Mouse (Mus musculus): ENCODE data around the gene Pld4. TPM values are rescaled to one million over a fixed set of nuclear protein-coding genes. Genes with fewer than 3 reads are reported as not detected.
"Not testable (repeated sequence)": the region's sequence is repeated elsewhere in the genome, so short reads cannot be mapped to it uniquely, and the experiment has no call there.

The Pld4 gene
- polyA plus RNA-seq, 1 experiment from 2014 or later, result 7.8 TPM

GRCm38 (mm10) chr12:112816294-112816693 lies 55.8 kb downstream of the Pld4 start:
- Histone ChIP-seq H3K27me3 (ENCODE audit: insufficient read depth, low read length) (no peaks in the 10 kb centered on the region), H3K4me2 (ENCODE audit: low read length) (no peak overlapping the region), H3K9me3 (replicated peaks; ENCODE audit: low read length) (no peaks in the 10 kb centered on the region), H3K4me1 (replicated peaks; ENCODE audit: insufficient read depth, low read length) (peaks cover 3% of the 10 kb centered on the region; the same call in 1 of the 2 replicates), H3K4me3 (replicated peaks; ENCODE audit: low read depth, low read length) (no peak overlapping the region), H3K27ac (no peak overlapping the region), H3K9ac (ENCODE audit: low read depth, low read length) (no peak overlapping the region), H3K36me3 (ENCODE audit: insufficient read depth, low read length) (peaks cover 42% of the 10 kb centered on the region)
- DNase-seq (ENCODE audit: low spot score) (peak; percentile 68), ATAC-seq (replicated peaks; ENCODE audit: low FRiP score, low read depth) (no peak)
- TF ChIP-seq CTCF (IDR thresholded peaks at IDR 0.05; ENCODE audit: low read depth), result peak; percentile 77
- WGBS, result 53% methylated on average over 4 of the region's 4 CpGs

DNA sequence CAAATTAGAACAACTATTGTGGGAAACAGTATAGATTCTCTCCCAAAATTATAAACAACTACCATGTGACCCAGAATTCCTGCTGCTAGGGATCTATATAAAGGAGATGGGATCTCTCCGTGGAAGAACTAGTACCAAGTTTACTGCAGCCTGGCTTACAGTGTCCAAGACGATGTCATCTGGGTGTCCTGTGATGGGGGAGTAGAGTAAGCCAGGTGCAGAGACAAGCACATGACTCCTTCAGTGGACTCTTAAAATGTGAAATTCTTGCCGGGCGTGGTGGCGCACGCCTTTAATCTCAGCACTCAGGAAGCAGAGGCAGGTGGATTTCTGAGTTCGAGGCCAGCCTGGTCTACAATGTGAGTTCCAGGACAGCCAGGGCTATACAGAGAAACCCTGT lies 56.4 kb downstream of the Pld4 start:
- peaks cover 48% of the 10 kb centered on the region for H3K36me3 ChIP-seq (ENCODE audit: insufficient read depth, low read length)
- H3K9me3 ChIP-seq (replicated peaks; ENCODE audit: low read length); H3K27me3 ChIP-seq (ENCODE audit: insufficient read depth, low read length); H3K4me1 ChIP-seq (replicated peaks; ENCODE audit: insufficient read depth, low read length); ATAC-seq (replicated peaks; ENCODE audit: low FRiP score, low read depth); H3K4me2 ChIP-seq (ENCODE audit: low read length); H3K27ac ChIP-seq; H3K9ac ChIP-seq (ENCODE audit: low read depth, low read length); H3K4me3 ChIP-seq (replicated peaks; ENCODE audit: low read depth, low read length); DNase-seq (ENCODE audit: low spot score): not testable (repeated sequence)
- WGBS, result 87% methylated on average over 7 of the region's 7 CpGs

Small RNA genes within 50 kb of the gene (microRNA-seq; reads per million reads assigned to microRNA genes)
- not detected for gene Mir6940

Other genes with a start within 250 kb of the Pld4 start
- 0.25 and 0.27 TPM in 2 replicates for gene Tmem179, start 243.9 kb upstream of the Pld4 start, polyA plus RNA-seq (2015; fragmentation: Nextera tagmentation; extraction: Ambion mirVana)
- 2.5 and 3.8 TPM in 2 replicates for gene Inf2, start 171.9 kb upstream of the Pld4 start, polyA plus RNA-seq (2015; fragmentation: Nextera tagmentation; extraction: Ambion mirVana)
- 13.4 and 14.5 TPM in 2 replicates for gene Adssl1, start 140.6 kb upstream of the Pld4 start, polyA plus RNA-seq (2015; fragmentation: Nextera tagmentation; extraction: Ambion mirVana)
- gene Siva1, start 116.0 kb upstream of the Pld4 start, polyA plus RNA-seq (2015; fragmentation: Nextera tagmentation; extraction: Ambion mirVana), result 202 and 209 TPM in 2 replicates
- gene Akt1, start 85.8 kb upstream of the Pld4 start, polyA plus RNA-seq (2015; fragmentation: Nextera tagmentation; extraction: Ambion mirVana), result 72.5 and 114 TPM in 2 replicates
- gene Zbtb42, start 81.8 kb upstream of the Pld4 start, polyA plus RNA-seq (2015; fragmentation: Nextera tagmentation; extraction: Ambion mirVana), result 5.9 and 6.7 TPM in 2 replicates
- 13.6 and 13.9 TPM in 2 replicates for gene Cep170b, start 40.2 kb upstream of the Pld4 start, polyA plus RNA-seq (2015; fragmentation: Nextera tagmentation; extraction: Ambion mirVana)
- 0.22 and 0.50 TPM in 2 replicates for gene Ahnak2, start 42.0 kb downstream of the Pld4 start, polyA plus RNA-seq (2015; fragmentation: Nextera tagmentation; extraction: Ambion mirVana)
- 16.0 and 18.4 TPM in 2 replicates for gene Clba1, start 48.3 kb downstream of the Pld4 start, polyA plus RNA-seq (2015; fragmentation: Nextera tagmentation; extraction: Ambion mirVana)
- 56.6 and 64.5 TPM in 2 replicates for gene Cdca4, start 68.8 kb downstream of the Pld4 start, polyA plus RNA-seq (2015; fragmentation: Nextera tagmentation; extraction: Ambion mirVana)
- 0.10 and 0.11 TPM in 2 replicates for gene Gpr132, start 107.6 kb downstream of the Pld4 start, polyA plus RNA-seq (2015; fragmentation: Nextera tagmentation; extraction: Ambion mirVana)
- gene Jag2, start 169.1 kb downstream of the Pld4 start, polyA plus RNA-seq (2015; fragmentation: Nextera tagmentation; extraction: Ambion mirVana), result 2.4 and 2.9 TPM in 2 replicates
- 99.2 and 102 TPM in 2 replicates for gene Nudt14, start 181.5 kb downstream of the Pld4 start, polyA plus RNA-seq (2015; fragmentation: Nextera tagmentation; extraction: Ambion mirVana)
- gene Btbd6, start 215.8 kb downstream of the Pld4 start, polyA plus RNA-seq (2015; fragmentation: Nextera tagmentation; extraction: Ambion mirVana), result 22.8 and 24.9 TPM in 2 replicates
- gene Brf1, start 240.0 kb downstream of the Pld4 start, polyA plus RNA-seq (2015; fragmentation: Nextera tagmentation; extraction: Ambion mirVana), result 41.4 and 43.6 TPM in 2 replicates

Data from kidney, postnatal 0 days (tissue).